Mouse (Mus musculus) gastrocnemius, adult 18-20 months (tissue): ENCODE data around the gene Pdzd2. TPM values are rescaled to one million over a fixed set of nuclear protein-coding genes. Genes with fewer than 3 reads are reported as not detected.

Experiments
- DNase-seq: peaks from one replicate; pipeline ENCODE4 v3.0.0; 2021; ENCODE audit warnings: low spot score
- total RNA-seq, 2 experiments: library from RNA; stranded (reverse); gene quantifications; 2 replicates each; pipeline ENCODE4 v1.2.3; 2021

The Pdzd2 gene
- total RNA-seq, 2 experiments from 2014 or later = 14.1 to 16.3 TPM

GRCm38 (mm10) chr15:12542316-12542715 is 197.4 kb downstream of the Pdzd2 start:
- DNase-seq = no peak

GRCm38 (mm10) chr15:12539618-12540302 is 200.0 kb downstream of the Pdzd2 start:
- DNase-seq = no peak

GRCm38 (mm10) chr15:12533254-12533653 is 206.5 kb downstream of the Pdzd2 start:
- DNase-seq = no peak

GRCm38 (mm10) chr15:12532568-12532967 is 207.2 kb downstream of the Pdzd2 start:
- no peak for DNase-seq

GRCm38 (mm10) chr15:12522810-12523209 is 216.9 kb downstream of the Pdzd2 start:
- DNase-seq = peak; percentile 22

- no peak for DNase-seq
Observed at GRCm38 (mm10) chr15:12520292-12520691, 219.4 kb downstream of the Pdzd2 start.

- DNase-seq = no peak
Observed at GRCm38 (mm10) chr15:12518370-12518973, 221.3 kb downstream of the Pdzd2 start.

- DNase-seq = no peak
Observed at GRCm38 (mm10) chr15:12517314-12517813, 222.4 kb downstream of the Pdzd2 start.

GRCm38 (mm10) chr15:12515272-12515844 is 224.4 kb downstream of the Pdzd2 start:
- no peak for DNase-seq

- DNase-seq = peak; percentile 70
Observed at GRCm38 (mm10) chr15:12513526-12513925, 226.2 kb downstream of the Pdzd2 start.

- DNase-seq = no peak
Observed at GRCm38 (mm10) chr15:12508765-12509377, 230.9 kb downstream of the Pdzd2 start.

GRCm38 (mm10) chr15:12507523-12507922 is 232.2 kb downstream of the Pdzd2 start:
- no peak for DNase-seq

- DNase-seq = no peak
Observed at GRCm38 (mm10) chr15:12506514-12506913, 233.2 kb downstream of the Pdzd2 start.

GRCm38 (mm10) chr15:12506085-12506484 is 233.6 kb downstream of the Pdzd2 start:
- DNase-seq = no peak

- DNase-seq = no peak
Observed at GRCm38 (mm10) chr15:12505556-12505955, 234.2 kb downstream of the Pdzd2 start.

GRCm38 (mm10) chr15:12503907-12504306 is 235.8 kb downstream of the Pdzd2 start:
- DNase-seq = peak; percentile 9

GRCm38 (mm10) chr15:12501924-12502548 is 237.7 kb downstream of the Pdzd2 start:
- DNase-seq = no peak

GRCm38 (mm10) chr15:12500674-12501073 is 239.1 kb downstream of the Pdzd2 start:
- no peak for DNase-seq

- no peak for DNase-seq
Observed at GRCm38 (mm10) chr15:12494084-12494483, 245.6 kb downstream of the Pdzd2 start.

- DNase-seq = no peak
Observed at GRCm38 (mm10) chr15:12493258-12493657, 246.5 kb downstream of the Pdzd2 start.

- DNase-seq = peak; percentile 65
Observed at GRCm38 (mm10) chr15:12490969-12491368, 248.8 kb downstream of the Pdzd2 start.

- peak; percentile 69 for DNase-seq
Observed at GRCm38 (mm10) chr15:12490527-12490926, 249.2 kb downstream of the Pdzd2 start.
